Comparison of ENCODE assay signal across 8 mouse cellular contexts in genomic region chr12:80123227-80123803, GRCm38 (mm10). TPM values are rescaled to one million over a fixed set of nuclear protein-coding genes. Genes with fewer than 3 reads are reported as not detected.
DNase-seq lines count a peak whose midpoint lies in the region; ATAC-seq lines count a peak whose summit lies in the region.

No protein-coding gene starts in this region.

- peak; percentile 10 for DNase-seq in forebrain, embryonic 14.5 days (ENCODE audit: low spot score)
- DNase-seq in Muller cell, postnatal 12 days (ENCODE audit: inconsistent ontology term), result peak; percentile 88
- no peak for DNase-seq in hindbrain, embryonic 14.5 days (ENCODE audit: low spot score)
- DNase-seq in lung, adult 18-20 months, result peak; percentile 59 to 72
- no peak for DNase-seq in urinary bladder, postnatal 14 days (ENCODE audit: low spot score)
- no peak for DNase-seq in layer of hippocampus, adult 18-20 months (ENCODE audit: low spot score in 2 of 2)
- no peak for DNase-seq in urinary bladder, postnatal 10 days (ENCODE audit: low spot score)

- 64% methylated on average over 4 of the region's 4 CpGs for WGBS in forebrain, embryonic 14.5 days
- 66% methylated on average over 4 of the region's 4 CpGs for WGBS in forebrain, embryonic 13.5 days
- WGBS in hindbrain, embryonic 14.5 days, result 47% methylated on average over 4 of the region's 4 CpGs

- no peaks in the 10 kb centered on the region for H3K9me3 ChIP-seq in forebrain, embryonic 14.5 days (replicated peaks; ENCODE audit: control insufficient read depth, low read length)
- no peaks in the 10 kb centered on the region for H3K9me3 ChIP-seq in forebrain, embryonic 13.5 days (replicated peaks)
- no peaks in the 10 kb centered on the region for H3K9me3 ChIP-seq in hindbrain, embryonic 14.5 days (ENCODE audit: control insufficient read depth, low read length)

- H3K4me1 ChIP-seq in forebrain, embryonic 14.5 days (ENCODE audit: control insufficient read depth, insufficient read depth, low read length), result peaks cover 7% of the 10 kb centered on the region
- H3K4me1 ChIP-seq in forebrain, embryonic 13.5 days, result peaks cover 10% of the 10 kb centered on the region
- peaks cover 13% of the 10 kb centered on the region for H3K4me1 ChIP-seq in hindbrain, embryonic 14.5 days (replicated peaks; ENCODE audit: control insufficient read depth, insufficient read depth, low read length)

- 0 out of 2 replicates have a peak overlapping the region, but pooled peaks have one; percentile 1 for H3K9ac ChIP-seq in forebrain, embryonic 14.5 days (ENCODE audit: low read length)
- no peak overlapping the region for H3K9ac ChIP-seq in forebrain, embryonic 13.5 days
- H3K9ac ChIP-seq in hindbrain, embryonic 14.5 days, result no peak overlapping the region

- peaks cover 3% of the 10 kb centered on the region; the same call in 1 of the 2 replicates for H3K36me3 ChIP-seq in forebrain, embryonic 14.5 days (ENCODE audit: control insufficient read depth, insufficient read depth, low read length)
- peaks cover 16% of the 10 kb centered on the region; the same call in 1 of the 2 replicates for H3K36me3 ChIP-seq in forebrain, embryonic 13.5 days (ENCODE audit: poor library complexity, severe bottlenecking)
- H3K36me3 ChIP-seq in hindbrain, embryonic 14.5 days (replicated peaks; ENCODE audit: control insufficient read depth, insufficient read depth), result peaks cover 11% of the 10 kb centered on the region; the same call in 1 of the 2 replicates

- no peaks in the 10 kb centered on the region for H3K27me3 ChIP-seq in forebrain, embryonic 14.5 days (replicated peaks; ENCODE audit: control insufficient read depth, insufficient read depth, low read length)
- H3K27me3 ChIP-seq in forebrain, embryonic 13.5 days, result no peaks in the 10 kb centered on the region
- no peaks in the 10 kb centered on the region for H3K27me3 ChIP-seq in hindbrain, embryonic 14.5 days (ENCODE audit: control insufficient read depth, insufficient read depth, low read length)

- no peak overlapping the region for H3K4me2 ChIP-seq in forebrain, embryonic 14.5 days (ENCODE audit: low read length)
- H3K4me2 ChIP-seq in forebrain, embryonic 13.5 days, result no peak overlapping the region
- H3K4me2 ChIP-seq in hindbrain, embryonic 14.5 days (replicated peaks), result no peak overlapping the region

- H3K4me3 ChIP-seq in forebrain, embryonic 14.5 days (ENCODE audit: low read depth, low read length), result no peak overlapping the region
- H3K4me3 ChIP-seq in forebrain, embryonic 13.5 days, result no peak overlapping the region
- no peak overlapping the region for H3K4me3 ChIP-seq in hindbrain, embryonic 14.5 days (replicated peaks; ENCODE audit: low read length)

- H3K27ac ChIP-seq in forebrain, embryonic 14.5 days (ENCODE audit: low read depth, low read length), result no peak overlapping the region
- no peak overlapping the region for H3K27ac ChIP-seq in forebrain, embryonic 13.5 days
- peak overlapping the region; percentile 7; the same call in 1 of the 2 replicates for H3K27ac ChIP-seq in hindbrain, embryonic 14.5 days

- 0 out of 2 replicates have a peak, but pooled peaks have one; percentile 23 for ATAC-seq in forebrain, embryonic 14.5 days
- no peak for ATAC-seq in forebrain, embryonic 13.5 days
- peak; percentile 51; the same call in 1 of the 2 replicates for ATAC-seq in hindbrain, embryonic 14.5 days (ENCODE audit: low FRiP score)

RNA-seq across cellular contexts. Expression of gene Zfp36l1, which starts 10.5 kb away (rescaled TPM):
- polyA plus RNA-seq in forebrain, embryonic 14.5 days (2014; fragmentation: Nextera tagmentation; extraction: Ambion mirVana), result 39.7 and 45.5 TPM in 2 replicates
- 52.6 and 60.2 TPM in 2 replicates for polyA plus RNA-seq in forebrain, embryonic 13.5 days (2015; fragmentation: Nextera tagmentation; extraction: Ambion mirVana)
- 47.7 and 48.8 TPM in 2 replicates for polyA plus RNA-seq in hindbrain, embryonic 14.5 days (2014; fragmentation: Nextera tagmentation; extraction: Ambion mirVana)
- 10 to 100 TPM; 40.0 to 53.4 TPM for total RNA-seq in layer of hippocampus, adult 18-20 months (2021)

Comparison
In these comparisons a context has a peak if more than half of its experiments do, and no peak if none do; other contexts are left out.
1. DNase-seq: peak in forebrain, embryonic 14.5 days (single experiment), Muller cell, postnatal 12 days (single experiment) and lung, adult 18-20 months (2 of 2); none in hindbrain, embryonic 14.5 days (single experiment), urinary bladder, postnatal 14 days (single experiment), layer of hippocampus, adult 18-20 months (0 of 2) and urinary bladder, postnatal 10 days (single experiment).